Mouse (Mus musculus) liver, embryonic 13.5 days (tissue): ENCODE measurements around the gene Ptgr2. TPM values are rescaled to one million over a fixed set of nuclear protein-coding genes. Genes with fewer than 3 reads are reported as not detected.
A peak's percentile ranks its signal among the peaks of the same experiment; 100 is the strongest.
"Not testable (repeated sequence)": the region's sequence is repeated elsewhere in the genome, so short reads cannot be mapped to it uniquely, and the experiment has no call there.

Source experiments
- ATAC-seq: fragments of 200-750 bp; cut with Nextera tagmentation; 2 replicates; pipeline ENCODE4 v1.8.0; 2017; ENCODE audit warnings: low read depth, mild to moderate bottlenecking, moderate number of reproducible peaks, moderate library complexity
- DNase-seq: peaks from one replicate; pipeline ENCODE4 v3.0.0; 2022
- H3K27ac ChIP-seq: fragments of 300-500 bp; sonication (generic); 2 replicates; pipeline ENCODE4 v1.5.1; 2015; ENCODE audit warnings: moderate library complexity, mild to moderate bottlenecking, inconsistent platforms
- H3K27me3 ChIP-seq: fragments of 300-500 bp; sonication (generic); 2 replicates; pipeline ENCODE4 v1.6.1; 2015; ENCODE audit warnings: mild to moderate bottlenecking, inconsistent platforms
- H3K36me3 ChIP-seq: fragments of 300-500 bp; sonication (generic); 2 replicates; pipeline ENCODE4 v1.6.1; 2015; ENCODE audit warnings: mild to moderate bottlenecking, inconsistent platforms
- H3K4me1 ChIP-seq: fragments of 300-500 bp; sonication (generic); replicated peaks from 2 replicates; pipeline ENCODE4 v1.6.1; 2015; ENCODE audit warnings: inconsistent platforms
- H3K4me2 ChIP-seq: fragments of 300-500 bp; sonication (generic); 2 replicates; pipeline ENCODE4 v1.6.1; 2015; ENCODE audit warnings: inconsistent platforms, mild to moderate bottlenecking, moderate library complexity
- H3K4me3 ChIP-seq: fragments of 300-500 bp; sonication (generic); replicated peaks from 2 replicates; pipeline ENCODE4 v1.5.1; 2015; ENCODE audit warnings: mild to moderate bottlenecking, inconsistent platforms
- H3K9ac ChIP-seq: fragments of 300-500 bp; sonication (generic); 2 replicates; pipeline ENCODE4 v1.6.1; 2015; ENCODE audit warnings: mild to moderate bottlenecking, inconsistent platforms
- H3K9me3 ChIP-seq: fragments of 300-500 bp; sonication (generic); replicated peaks from 2 replicates; pipeline ENCODE4 v1.6.1; 2016; ENCODE audit warnings: inconsistent platforms
- WGBS: fragments of 180-500 bp; shearing (Covaris S2); methylation state at CpG from one replicate; pipeline ENCODE4 v1.1.7; 2015; ENCODE audit not compliant: insufficient replicate concordance; 5-methylcytosine and 5-hydroxymethylcytosine counted together
- polyA plus RNA-seq: library from polyadenylated mRNA; unstranded; fragments of >200 nt; fragmentation: Nextera tagmentation; extraction: Ambion mirVana; gene quantifications from 2 replicates; pipeline ENCODE4 v1.2.1, GENCODE M21; 2015

Ptgr2 gene
- 29.3 and 36.5 TPM in 2 replicates for polyA plus RNA-seq

- peak within 1 kb of the TSS; percentile 68 for H3K4me3 ChIP-seq
- H3K4me1 ChIP-seq: peaks cover 34% of the 10 kb centered on the region
- under 1% methylated on average over 39 of the region's 39 CpGs for WGBS
- peak within 1 kb of the TSS; percentile 79 for H3K4me2 ChIP-seq
- peak within 1 kb of the TSS; percentile 80 for H3K27ac ChIP-seq
- peak; percentile 97 for ATAC-seq
- peaks cover 2% of the 10 kb centered on the region; the same call in 1 of the 2 replicates for H3K36me3 ChIP-seq
- peak; percentile 95 for DNase-seq
- H3K9ac ChIP-seq: peak within 1 kb of the TSS; percentile 79
- H3K27me3 ChIP-seq: no peaks in the 10 kb centered on the region
- no peaks in the 10 kb centered on the region for H3K9me3 ChIP-seq
Measured at GRCm38 (mm10) chr12:84284885-84285592, at the start of gene Ptgr2. Gene Ptgr2 (plus strand): TSS chr12:84285232.

DNA sequence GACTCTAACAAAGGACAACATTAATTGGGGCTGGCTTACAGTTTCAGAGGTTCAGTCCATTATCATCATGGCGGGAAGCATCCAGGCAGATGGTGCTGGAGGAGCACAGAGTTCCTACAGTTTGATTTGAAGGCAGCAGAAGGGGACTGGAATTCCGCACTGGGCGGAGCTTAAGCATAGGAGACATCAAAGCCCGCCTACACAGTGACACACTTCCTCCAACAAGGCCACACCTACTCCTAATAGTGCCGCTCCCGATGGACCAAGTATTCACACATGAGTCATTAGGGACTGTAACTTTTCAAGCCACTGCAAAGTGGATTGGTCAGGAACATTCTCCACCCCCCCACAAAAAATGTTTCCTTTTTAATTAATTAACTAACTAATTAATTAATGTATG lies 49.5 kb upstream of the Ptgr2 start:
- peaks cover 14% of the 10 kb centered on the region for H3K27me3 ChIP-seq
- DNase-seq (no peak), ATAC-seq (no peak)
- H3K9me3 ChIP-seq: no peaks in the 10 kb centered on the region
- H3K4me3 ChIP-seq: no peak overlapping the region
- no peak overlapping the region for H3K27ac ChIP-seq
- H3K9ac ChIP-seq: no peak overlapping the region
- 83% methylated on average over 6 of the region's 6 CpGs for WGBS
- H3K4me2 ChIP-seq: no peak overlapping the region
- no peaks in the 10 kb centered on the region for H3K36me3 ChIP-seq
- H3K4me1 ChIP-seq: peaks cover 17% of the 10 kb centered on the region

GRCm38 (mm10) chr12:84235981-84236752 lies 48.9 kb upstream of the Ptgr2 start:
- Histone ChIP-seq H3K27ac (no peak overlapping the region), H3K9ac (no peak overlapping the region), H3K4me2 (no peak overlapping the region), H3K9me3 (no peaks in the 10 kb centered on the region), H3K4me1 (peaks cover 17% of the 10 kb centered on the region), H3K4me3 (no peak overlapping the region), H3K36me3 (no peaks in the 10 kb centered on the region), H3K27me3 (peaks cover 14% of the 10 kb centered on the region)
- no peak for ATAC-seq
- DNase-seq: no peak
- 68% methylated on average over 10 of the region's 10 CpGs for WGBS

DNA sequence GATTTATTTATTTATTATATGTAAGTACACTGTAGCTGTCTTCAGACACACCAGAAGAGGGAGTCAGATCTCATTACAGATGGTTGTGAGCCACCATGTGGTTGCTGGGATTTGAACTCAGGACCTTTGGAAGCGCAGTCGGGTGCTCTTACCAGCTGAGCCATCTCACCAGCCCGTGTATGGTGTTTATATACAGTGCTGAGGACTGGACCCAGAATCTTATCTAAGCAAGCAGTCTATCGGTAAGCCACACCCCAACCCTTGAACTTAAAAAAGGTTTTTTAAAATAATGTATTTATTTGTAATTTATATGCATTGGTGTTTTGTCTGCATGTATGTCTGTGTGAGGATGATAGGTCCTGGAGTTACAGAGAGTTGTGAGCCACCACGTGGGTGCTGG lies 48.0 kb upstream of the Ptgr2 start:
- Histone ChIP-seq H3K4me1 (peaks cover 17% of the 10 kb centered on the region), H3K27me3 (peaks cover 14% of the 10 kb centered on the region)
- ATAC-seq: peak; percentile 61; the same call in 1 of the 2 replicates
- not testable (repeated sequence) for H3K9me3 ChIP-seq, H3K4me2 ChIP-seq, H3K4me3 ChIP-seq, H3K9ac ChIP-seq, H3K36me3 ChIP-seq, DNase-seq, H3K27ac ChIP-seq
- 60% methylated on average over 5 of the region's 5 CpGs for WGBS

- no peak overlapping the region for H3K4me3 ChIP-seq
- H3K4me1 ChIP-seq: no peaks in the 10 kb centered on the region
- no peak overlapping the region for H3K4me2 ChIP-seq
- peaks cover 21% of the 10 kb centered on the region for H3K27me3 ChIP-seq
- no peaks in the 10 kb centered on the region for H3K36me3 ChIP-seq
- ATAC-seq (no peak), DNase-seq (no peak)
- no peaks in the 10 kb centered on the region for H3K9me3 ChIP-seq
- 44% methylated on average over 7 of the region's 7 CpGs for WGBS
- H3K9ac ChIP-seq: no peak overlapping the region
- no peak overlapping the region for H3K27ac ChIP-seq
Measured at GRCm38 (mm10) chr12:84243076-84243770, 41.8 kb upstream of the Ptgr2 start.

DNA sequence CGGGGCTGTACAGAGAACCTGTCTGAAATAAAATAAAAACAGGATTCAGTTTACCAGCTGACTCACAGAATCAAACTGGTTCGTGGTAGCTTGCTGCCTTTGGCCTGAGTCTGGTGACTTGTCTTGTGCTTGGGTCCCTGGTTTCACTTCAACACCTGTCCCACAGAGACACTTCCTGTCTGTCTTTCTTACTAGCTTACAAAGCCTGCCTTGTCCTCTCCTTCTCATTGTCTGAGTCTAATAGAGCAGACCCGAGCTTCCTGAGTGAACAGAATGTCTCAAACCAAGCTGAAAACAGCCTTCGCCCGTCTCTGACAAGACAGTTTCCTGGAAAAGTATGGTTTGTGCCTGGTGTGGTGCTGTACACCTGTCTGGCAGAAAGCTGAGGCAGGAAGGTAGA lies 39.3 kb upstream of the Ptgr2 start:
- no peaks in the 10 kb centered on the region for H3K9me3 ChIP-seq
- H3K4me1 ChIP-seq: no peaks in the 10 kb centered on the region
- ATAC-seq (no peak), DNase-seq (no peak)
- 0 out of 2 replicates have a peak, but pooled peaks cover 7% of the 10 kb centered on the region for H3K27me3 ChIP-seq
- H3K36me3 ChIP-seq: no peaks in the 10 kb centered on the region
- no peak overlapping the region for H3K27ac ChIP-seq
- H3K9ac ChIP-seq: no peak overlapping the region
- no peak overlapping the region for H3K4me2 ChIP-seq
- WGBS: 55% methylated on average over 5 of the region's 5 CpGs
- no peak overlapping the region for H3K4me3 ChIP-seq

DNA sequence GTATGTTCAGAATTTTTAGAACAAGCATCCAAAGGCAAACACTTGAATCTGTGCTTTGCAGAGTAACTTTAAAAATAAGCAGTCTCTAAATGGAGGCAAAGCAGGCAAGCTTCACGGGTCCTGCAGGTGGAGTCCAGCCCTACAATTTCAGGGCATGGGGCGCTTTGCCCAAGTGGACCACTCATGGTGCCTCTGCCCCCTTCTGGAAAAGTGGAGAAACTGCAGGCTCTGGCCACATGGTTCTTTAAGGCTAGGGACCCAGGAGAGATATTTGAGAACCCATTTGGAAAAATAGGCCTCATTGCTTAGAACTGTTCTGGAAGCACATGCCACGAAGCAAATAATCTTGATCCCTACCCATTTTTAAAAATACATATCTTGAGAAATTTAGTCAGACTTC lies 35.8 kb upstream of the Ptgr2 start:
- 4% methylated on average over 3 of the region's 3 CpGs for WGBS
- no peak overlapping the region for H3K27ac ChIP-seq

DNA sequence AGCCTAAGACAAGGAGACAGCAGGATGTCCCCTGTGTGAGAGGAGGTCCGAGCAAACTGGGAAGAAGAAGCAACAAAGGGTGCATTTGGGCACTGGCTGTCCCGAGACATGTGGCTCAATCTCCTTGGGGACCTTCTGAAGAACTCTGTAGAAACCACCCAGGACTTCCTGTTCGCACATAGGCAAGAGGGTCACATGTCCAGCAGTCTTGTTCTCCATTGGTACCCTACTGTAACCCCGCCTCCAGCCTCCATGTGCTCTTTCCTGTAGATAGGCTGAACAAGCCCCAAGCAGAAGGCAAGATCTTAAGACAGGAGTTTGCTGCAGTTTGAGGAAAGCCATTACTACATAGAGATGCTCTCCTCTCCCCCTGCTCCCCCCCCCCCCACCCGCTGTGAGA lies 32.2 kb upstream of the Ptgr2 start:
- Histone ChIP-seq H3K4me3 (no peak overlapping the region), H3K4me2 (no peak overlapping the region), H3K4me1 (no peaks in the 10 kb centered on the region; the same call in 1 of the 2 replicates), H3K36me3 (no peaks in the 10 kb centered on the region), H3K27me3 (0 out of 2 replicates have a peak, but pooled peaks cover 3% of the 10 kb centered on the region), H3K27ac (no peak overlapping the region), H3K9ac (no peak overlapping the region), H3K9me3 (no peaks in the 10 kb centered on the region)
- no peak for ATAC-seq
- WGBS: 75% methylated on average over 5 of the region's 5 CpGs
- no peak for DNase-seq

More for the DNA sequence above, 35.8 kb upstream of the Ptgr2 start:
- peak; percentile 58 for DNase-seq
- no peak overlapping the region for H3K4me3 ChIP-seq
- H3K27me3 ChIP-seq: 0 out of 2 replicates have a peak, but pooled peaks cover 7% of the 10 kb centered on the region
- H3K9me3 ChIP-seq: no peaks in the 10 kb centered on the region
- no peak overlapping the region for H3K4me2 ChIP-seq
- H3K36me3 ChIP-seq: no peaks in the 10 kb centered on the region
- ATAC-seq: no peak
- no peak overlapping the region for H3K9ac ChIP-seq
- no peaks in the 10 kb centered on the region for H3K4me1 ChIP-seq

DNA sequence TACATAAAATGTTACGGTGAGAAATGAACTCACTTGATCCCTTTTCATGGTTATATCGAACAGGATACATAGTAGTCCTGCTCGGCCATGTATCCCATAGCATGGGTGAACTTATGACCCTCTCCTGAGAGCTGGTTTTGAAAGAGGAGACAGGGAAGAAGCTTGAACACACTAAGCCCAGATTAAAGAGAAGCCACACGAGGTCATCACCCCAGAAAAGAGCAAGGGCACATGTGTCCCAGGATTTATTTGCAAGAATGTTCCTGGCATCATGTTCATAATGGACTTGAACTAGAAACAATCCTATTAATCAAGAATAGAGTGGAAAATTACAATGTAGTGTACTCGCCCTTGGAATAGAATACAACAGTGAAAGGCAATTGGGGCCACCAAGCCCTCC lies 30.1 kb upstream of the Ptgr2 start:
- no peak overlapping the region for H3K27ac ChIP-seq
- no peak overlapping the region for H3K4me3 ChIP-seq
- 64% methylated on average over 5 of the region's 5 CpGs for WGBS
- no peak overlapping the region for H3K9ac ChIP-seq
- no peaks in the 10 kb centered on the region for H3K9me3 ChIP-seq
- 0 out of 2 replicates have a peak, but pooled peaks cover 3% of the 10 kb centered on the region for H3K27me3 ChIP-seq
- ATAC-seq: no peak
- H3K4me1 ChIP-seq: no peaks in the 10 kb centered on the region; the same call in 1 of the 2 replicates
- no peak overlapping the region for H3K4me2 ChIP-seq
- H3K36me3 ChIP-seq: no peaks in the 10 kb centered on the region
- DNase-seq: no peak

DNA sequence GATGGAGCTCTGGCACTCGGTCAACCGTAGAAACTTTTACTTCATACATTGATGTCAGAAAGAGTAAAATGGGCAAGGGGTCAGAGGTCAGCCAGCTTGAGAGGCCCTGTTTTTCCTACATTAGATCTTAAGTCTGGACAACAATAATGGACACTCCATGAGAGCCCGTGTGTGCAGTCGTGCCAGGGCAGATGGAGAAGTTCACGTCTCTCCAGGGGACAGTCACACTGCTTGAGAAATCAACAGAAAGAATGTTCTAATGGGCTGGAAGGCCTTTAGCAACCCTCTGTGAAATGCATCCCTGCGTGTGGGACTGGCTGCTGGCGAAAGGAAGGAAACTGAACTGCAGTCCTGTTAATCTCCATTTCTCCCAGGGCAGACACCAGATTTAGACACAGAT lies 24.7 kb upstream of the Ptgr2 start:
- 71% methylated on average over 7 of the region's 7 CpGs for WGBS
- no peak for ATAC-seq
- H3K4me3 ChIP-seq: no peak overlapping the region
- DNase-seq: no peak
- no peak overlapping the region for H3K4me2 ChIP-seq
- H3K27ac ChIP-seq: no peak overlapping the region
- H3K27me3 ChIP-seq: no peaks in the 10 kb centered on the region
- H3K9ac ChIP-seq: no peak overlapping the region
- peaks cover 11% of the 10 kb centered on the region for H3K4me1 ChIP-seq
- H3K36me3 ChIP-seq: no peaks in the 10 kb centered on the region
- H3K9me3 ChIP-seq: no peaks in the 10 kb centered on the region

DNA sequence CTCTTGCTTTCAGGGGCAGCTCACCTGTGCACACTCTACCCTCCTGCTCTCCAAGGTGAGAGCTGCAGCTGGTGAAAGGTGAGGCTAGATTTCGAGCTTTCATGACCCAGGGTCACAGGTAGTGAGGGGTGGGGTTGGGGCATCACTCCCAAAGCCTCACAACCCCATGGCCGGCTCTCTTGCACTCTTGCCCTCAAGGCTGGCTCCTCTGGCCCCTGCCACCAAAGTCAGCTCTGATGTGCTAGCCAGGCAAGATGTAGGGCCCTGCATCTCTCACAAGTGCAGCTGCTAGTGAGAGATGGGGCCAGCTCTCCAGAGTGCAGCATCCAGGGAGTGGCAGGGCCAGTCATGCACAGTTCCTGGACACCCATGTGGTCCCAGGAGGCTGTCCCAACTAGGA lies 17.8 kb upstream of the Ptgr2 start:
- Histone ChIP-seq H3K4me2 (no peak overlapping the region), H3K9ac (no peak overlapping the region), H3K27me3 (no peaks in the 10 kb centered on the region), H3K27ac (no peak overlapping the region), H3K36me3 (no peaks in the 10 kb centered on the region), H3K4me1 (no peaks in the 10 kb centered on the region), H3K9me3 (no peaks in the 10 kb centered on the region), H3K4me3 (no peak overlapping the region)
- WGBS: 45% methylated on average over 2 of the region's 2 CpGs
- ATAC-seq (no peak), DNase-seq (no peak)
